ENCODE assay signal across 8 mouse cellular contexts in genomic region chr17:85458075-85458474, GRCm38 (mm10).
A peak's percentile ranks its signal among the peaks of the same experiment; 100 is the strongest.
DNase-seq lines count a peak whose midpoint lies in the region; ATAC-seq lines count a peak whose summit lies in the region.

No protein-coding gene starts in this region.

- H3K27me3 ChIP-seq in heart, embryonic 14.5 days (ENCODE audit: control insufficient read depth, insufficient read depth, low read length): peaks cover 89% of the 10 kb centered on the region
- peaks cover 91% of the 10 kb centered on the region for H3K27me3 ChIP-seq in neural tube, embryonic 15.5 days (replicated peaks)
- H3K27me3 ChIP-seq in limb, embryonic 12.5 days: peaks cover 91% of the 10 kb centered on the region

- peaks cover 0 to 2% of the 10 kb centered on the region in 2 experiments; a peak in 1 of 4 replicates for H3K4me1 ChIP-seq in heart, embryonic 14.5 days (ENCODE audit: control insufficient read depth in 2 of 2, insufficient read depth in 2 of 2, low read length in 2 of 2)
- H3K4me1 ChIP-seq in neural tube, embryonic 15.5 days: 0 out of 2 replicates have a peak, but pooled peaks cover 4% of the 10 kb centered on the region
- peaks cover 12% of the 10 kb centered on the region; the same call in 1 of the 2 replicates for H3K4me1 ChIP-seq in limb, embryonic 12.5 days (replicated peaks)

- no peak for DNase-seq in heart, postnatal 25 days (ENCODE audit: low spot score)
- peak; percentile 44 for DNase-seq in neural tube, embryonic 10.5 days (ENCODE audit: extremely low spot score, low spot score)
- no peak for DNase-seq in frontal cortex, adult 2 months (ENCODE audit: extremely low spot score in 1 of 2, low spot score in 1 of 2)
- no peak for DNase-seq in cerebellum, postnatal 36 days
- DNase-seq in urinary bladder, postnatal 4 days (ENCODE audit: low spot score in 2 of 2): no peak

- no peak overlapping the region for H3K9ac ChIP-seq in heart, embryonic 14.5 days (ENCODE audit: low read length)
- no peak overlapping the region for H3K9ac ChIP-seq in neural tube, embryonic 15.5 days (replicated peaks)
- H3K9ac ChIP-seq in limb, embryonic 12.5 days (replicated peaks): no peak overlapping the region

- no peaks in the 10 kb centered on the region for H3K9me3 ChIP-seq in heart, embryonic 14.5 days (ENCODE audit: control insufficient read depth, low read length)
- no peaks in the 10 kb centered on the region for H3K9me3 ChIP-seq in neural tube, embryonic 15.5 days (replicated peaks)
- H3K9me3 ChIP-seq in limb, embryonic 12.5 days: no peaks in the 10 kb centered on the region

- WGBS in heart, embryonic 14.5 days: 4% methylated on average over 14 of the region's 14 CpGs
- 1% methylated on average over 14 of the region's 14 CpGs for whole genome bisulfite sequencing in neural tube, embryonic 15.5 days
- 3% methylated on average over 14 of the region's 14 CpGs for WGBS in limb, embryonic 12.5 days

- H3K36me3 ChIP-seq in heart, embryonic 14.5 days (ENCODE audit: control insufficient read depth, insufficient read depth, low read length): no peaks in the 10 kb centered on the region
- no peaks in the 10 kb centered on the region for H3K36me3 ChIP-seq in neural tube, embryonic 15.5 days
- no peaks in the 10 kb centered on the region for H3K36me3 ChIP-seq in limb, embryonic 12.5 days

- intact Hi-C loops in heart, postnatal 25 days (cut with DNase I): no loop called here

- no peak overlapping the region for H3K27ac ChIP-seq in heart, embryonic 14.5 days (replicated peaks in 1 of 2; ENCODE audit: control insufficient read depth in 1 of 2, insufficient read depth in 1 of 2, low read depth in 2 of 2, low read length in 2 of 2)
- no peak overlapping the region for H3K27ac ChIP-seq in neural tube, embryonic 15.5 days (replicated peaks)
- H3K27ac ChIP-seq in limb, embryonic 12.5 days: no peak overlapping the region

- H3K4me3 ChIP-seq in heart, embryonic 14.5 days (ENCODE audit: control insufficient read depth in 1 of 2, insufficient read depth in 1 of 2, low read depth in 1 of 2, low read length in 2 of 2): no peak overlapping the region
- H3K4me3 ChIP-seq in neural tube, embryonic 15.5 days (replicated peaks): no peak overlapping the region
- H3K4me3 ChIP-seq in limb, embryonic 12.5 days (replicated peaks): no peak overlapping the region

- H3K4me2 ChIP-seq in heart, embryonic 14.5 days (ENCODE audit: low read length): peak overlapping the region; percentile 44
- H3K4me2 ChIP-seq in neural tube, embryonic 15.5 days: no peak overlapping the region
- H3K4me2 ChIP-seq in limb, embryonic 12.5 days: 0 out of 2 replicates have a peak overlapping the region, but pooled peaks have one; percentile 17

- ATAC-seq in heart, embryonic 14.5 days (ENCODE audit: insufficient number of reproducible peaks, insufficient read depth, low FRiP score, low read depth): no peak
- no peak for ATAC-seq in neural tube, embryonic 15.5 days (ENCODE audit: low FRiP score)
- no peak for ATAC-seq in limb, embryonic 12.5 days (ENCODE audit: insufficient number of reproducible peaks, insufficient read depth, low FRiP score, low TSS enrichment, low read depth)
